Mouse (Mus musculus): Measurements from ENCODE around the gene 2610528A11Rik.

DNA sequence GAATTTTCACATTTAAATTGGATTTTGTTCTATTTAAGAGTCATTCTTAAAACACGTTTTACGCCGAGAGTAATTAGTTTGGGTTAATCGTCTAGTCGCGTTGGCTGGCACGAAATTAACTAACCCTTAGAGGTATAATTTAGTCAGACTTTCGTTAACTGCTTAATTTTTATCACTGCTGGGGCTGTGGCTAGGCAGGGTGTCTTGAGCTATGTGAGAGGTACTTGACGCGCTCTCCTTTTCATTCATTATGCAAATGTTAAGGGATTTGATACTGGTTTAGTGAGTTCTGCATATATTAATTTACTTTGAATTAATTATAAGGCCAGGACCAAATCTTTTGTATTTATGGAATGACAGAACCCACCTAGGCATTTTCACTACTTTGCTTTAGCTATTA, 21.8 kb upstream of the 2610528A11Rik start:
- TF ChIP-seq POLR2A (IDR thresholded peaks at IDR 0.05; ENCODE audit: borderline replicate concordance, insufficient read depth, low read length) (no peak), CTCF (IDR thresholded peaks at IDR 0.05; ENCODE audit: borderline replicate concordance, insufficient read depth, low read depth, low read length) (no peak)

All from cerebellum, adult 2 months (tissue).